Mouse (Mus musculus): ENCODE measurements around the gene Ptbp1.

DNA sequence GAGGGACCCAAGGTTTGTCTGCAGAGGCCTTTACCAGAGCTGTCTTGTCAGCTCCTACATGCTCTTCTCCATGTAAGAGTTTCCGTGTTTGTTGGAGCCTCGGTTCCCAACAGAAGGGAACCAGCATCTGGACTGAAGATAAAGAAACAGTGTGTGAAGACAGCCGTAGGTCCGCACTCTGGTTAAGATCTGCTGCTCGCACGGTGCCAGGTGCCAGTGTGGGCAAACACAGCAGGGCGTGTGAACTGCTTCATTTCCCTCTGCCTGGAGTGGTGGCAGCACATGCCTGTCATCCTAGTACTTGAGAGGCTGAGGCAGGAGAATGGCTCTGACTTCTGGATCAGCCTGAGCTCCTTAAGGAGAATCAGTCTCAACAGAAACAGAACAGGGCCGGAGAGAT is 17.6 kb downstream of the Ptbp1 start:
- TF ChIP-seq CTCF (IDR thresholded peaks at IDR 0.05) = no peak
- no peak for TF ChIP-seq EP300 (IDR thresholded peaks at IDR 0.05; ENCODE audit: insufficient read depth, low read depth, low read length)

Data from heart, adult 2 months (tissue).